Mouse (Mus musculus) limb, embryonic 13.5 days (tissue): ENCODE data around the gene Zfp846. TPM values are rescaled to one million over a fixed set of nuclear protein-coding genes. Genes with fewer than 3 reads are reported as not detected.

Source experiments
- polyA plus RNA-seq: library from polyadenylated mRNA; unstranded; fragments of >200 nt; fragmentation: Nextera tagmentation; extraction: Ambion mirVana; gene quantifications from 2 replicates; pipeline ENCODE4 v1.2.1, GENCODE M21; 2015

Gene Zfp846
- polyA plus RNA-seq, 1 experiment from 2014 or later = 25.2 TPM

Other genes starting within 250 kb of the Zfp846 start
- 0.09 TPM in 1 of 2 replicates, not detected in the other for gene Olfr18, start 245.2 kb upstream of the Zfp846 start, polyA plus RNA-seq
- 34.5 and 38.7 TPM in 2 replicates for gene Zfp560, start 196.1 kb upstream of the Zfp846 start, polyA plus RNA-seq
- 20.3 TPM in 2 replicates for gene Zfp26, start 121.1 kb upstream of the Zfp846 start, polyA plus RNA-seq
- gene Zfp426, start 88.5 kb upstream of the Zfp846 start, polyA plus RNA-seq = 18.6 and 23.3 TPM in 2 replicates
- gene Zfp266, start 59.9 kb upstream of the Zfp846 start, polyA plus RNA-seq = 144 and 152 TPM in 2 replicates
- gene Ubl5, start 61.6 kb downstream of the Zfp846 start, polyA plus RNA-seq = 375 and 411 TPM in 2 replicates
- gene Fbxl12, start 63.5 kb downstream of the Zfp846 start, polyA plus RNA-seq = 21.3 and 21.5 TPM in 2 replicates
- 49.9 and 50.5 TPM in 2 replicates for gene Pin1, start 70.8 kb downstream of the Zfp846 start, polyA plus RNA-seq
- 4.9 and 5.7 TPM in 2 replicates for gene Olfm2, start 165.1 kb downstream of the Zfp846 start, polyA plus RNA-seq
- gene Col5a3, start 233.8 kb downstream of the Zfp846 start, polyA plus RNA-seq = 0.60 and 0.62 TPM in 2 replicates
- gene Rdh8, start 237.2 kb downstream of the Zfp846 start, polyA plus RNA-seq = not detected in 2 replicates